Mouse (Mus musculus) gastrocnemius, adult 2 months (tissue): ENCODE results near the gene Zbp1. TPM values are rescaled to one million over a fixed set of nuclear protein-coding genes. Genes with fewer than 3 reads are reported as not detected.

Experiments used
- DNase-seq: peaks from one replicate; pipeline ENCODE4 v3.0.0; 2022
- H3K27ac ChIP-seq: fragments of 200-600 bp; 2 replicates; pipeline ENCODE4 v1.8.1; 2022; ENCODE audit warnings: mild to moderate bottlenecking
- H3K4me3 ChIP-seq: fragments of 200-600 bp; 2 replicates; pipeline ENCODE4 v1.8.1; 2022; ENCODE audit warnings: mild to moderate bottlenecking, moderate library complexity
- CTCF ChIP-seq: fragments of 200-600 bp; IDR thresholded peaks from 2 replicates; pipeline ENCODE4 v1.8.1; 2022; ENCODE audit warnings: antibody characterized with exemption, mild to moderate bottlenecking, moderate library complexity
- intact Hi-C: fragments of 180-260 bp; cut with DNase I; formaldehyde crosslinking; loops from one replicate; pipeline ENCODE4 v1.15.1; 2025
- total RNA-seq, 2 experiments: library from RNA; stranded (reverse); gene quantifications; 2 replicates each; pipeline ENCODE4 v1.2.3; 2021

Gene Zbp1
- total RNA-seq, 2 experiments from 2014 or later = not detected

DNA sequence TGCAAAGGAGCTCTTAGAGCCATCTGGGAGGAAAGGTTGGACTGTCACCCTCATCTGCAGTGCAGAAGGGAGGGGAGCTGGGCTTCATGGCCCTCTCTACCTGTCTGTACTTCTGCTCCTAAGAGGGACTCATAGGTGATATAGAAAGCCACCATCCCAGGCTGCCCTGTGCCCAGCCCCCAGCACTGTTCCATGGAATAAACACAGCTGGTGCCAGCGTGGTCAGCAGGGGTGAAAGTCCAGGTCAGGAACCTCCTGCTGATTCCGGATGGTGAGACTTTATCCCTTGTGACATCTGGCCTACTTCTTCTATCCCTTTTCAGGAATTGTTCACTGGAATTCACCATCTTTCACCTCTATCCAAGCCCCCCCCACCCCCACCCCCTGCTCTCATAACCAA lies 48.6 kb downstream of the Zbp1 start:
- no peak for DNase-seq
- intact Hi-C loops = no loop called here
- no peak overlapping the region for H3K4me3 ChIP-seq
- no peak for TF ChIP-seq CTCF
- H3K27ac ChIP-seq = no peak overlapping the region

DNA sequence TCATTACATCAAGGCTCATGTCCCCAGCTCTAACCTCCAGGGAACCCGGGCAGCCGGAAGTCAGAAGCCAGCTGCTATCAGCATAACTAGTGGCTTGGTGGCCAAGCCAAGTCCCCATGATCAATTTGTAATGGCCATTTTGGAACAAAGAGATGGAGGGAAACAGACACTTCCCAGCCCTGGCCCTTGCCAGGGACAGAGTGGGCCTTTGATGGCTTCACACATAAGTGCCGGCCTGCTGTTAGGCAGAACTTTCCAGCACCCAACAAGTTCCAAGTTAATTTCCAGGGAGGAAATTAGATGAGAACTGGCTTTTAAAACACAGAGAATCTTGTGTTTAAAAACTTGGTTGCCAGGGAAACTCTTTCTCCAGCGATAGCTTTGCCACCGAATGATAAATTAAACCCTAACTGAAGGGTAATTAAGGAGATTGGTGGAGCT lies 50.3 kb downstream of the Zbp1 start:
- Histone ChIP-seq H3K27ac (no peak overlapping the region), H3K4me3 (no peak overlapping the region)
- intact Hi-C loops = no loop called here
- no peak for DNase-seq
- no peak for TF ChIP-seq CTCF

DNA sequence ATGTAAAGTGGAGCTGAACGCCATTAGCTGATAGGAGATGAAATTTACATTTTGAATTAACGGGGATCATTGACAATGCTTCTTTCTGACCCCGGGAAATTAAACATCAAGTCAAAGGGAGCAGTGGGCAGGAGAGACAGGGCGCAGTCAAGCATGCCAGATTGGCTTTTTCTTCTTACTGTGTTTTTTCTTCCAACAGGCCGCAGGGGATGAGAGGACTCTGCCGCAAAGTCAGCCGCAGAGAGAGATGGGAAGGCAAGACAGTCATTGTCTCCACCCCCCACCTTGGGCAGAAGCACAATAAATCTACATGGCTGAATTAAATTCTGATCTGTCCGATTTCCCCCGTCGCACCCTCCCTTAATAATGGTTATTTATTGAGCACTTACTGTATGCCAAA lies 53.4 kb downstream of the Zbp1 start:
- no peak for DNase-seq

DNA sequence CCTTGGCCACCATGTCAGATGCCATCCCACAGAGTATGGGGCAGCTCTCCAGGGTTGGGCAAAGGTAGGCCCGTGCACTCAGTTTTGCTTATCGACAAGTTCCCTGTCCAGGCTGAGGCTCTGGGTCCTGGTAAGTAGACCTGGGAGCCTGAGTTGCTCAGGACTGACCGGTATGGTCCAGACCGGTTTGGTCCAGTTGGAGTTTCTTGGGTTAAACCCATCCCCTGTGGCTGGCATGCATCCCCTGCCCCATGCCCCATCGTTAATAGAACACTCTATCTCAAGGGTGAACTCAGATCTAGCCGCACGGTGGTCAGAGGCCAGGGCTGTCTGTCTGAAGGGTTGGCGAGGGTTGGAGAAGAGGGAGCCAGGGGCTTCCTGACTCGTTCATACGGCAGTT lies 53.8 kb downstream of the Zbp1 start:
- no peak for DNase-seq
- intact Hi-C loops = loop anchor here (2.0 kb wide), 1 partner anchor 20 kb away; no protein-coding TSS in a partner anchor
- TF ChIP-seq CTCF = no peak
- H3K4me3 ChIP-seq = no peak overlapping the region
- H3K27ac ChIP-seq = no peak overlapping the region

More for the DNA sequence above, 53.4 kb downstream of the Zbp1 start:
- Histone ChIP-seq H3K4me3 (no peak overlapping the region), H3K27ac (no peak overlapping the region)
- no peak for TF ChIP-seq CTCF
- intact Hi-C loops = loop anchor here (2.0 kb wide), 1 partner anchor 19 kb away; no protein-coding TSS in a partner anchor

DNA sequence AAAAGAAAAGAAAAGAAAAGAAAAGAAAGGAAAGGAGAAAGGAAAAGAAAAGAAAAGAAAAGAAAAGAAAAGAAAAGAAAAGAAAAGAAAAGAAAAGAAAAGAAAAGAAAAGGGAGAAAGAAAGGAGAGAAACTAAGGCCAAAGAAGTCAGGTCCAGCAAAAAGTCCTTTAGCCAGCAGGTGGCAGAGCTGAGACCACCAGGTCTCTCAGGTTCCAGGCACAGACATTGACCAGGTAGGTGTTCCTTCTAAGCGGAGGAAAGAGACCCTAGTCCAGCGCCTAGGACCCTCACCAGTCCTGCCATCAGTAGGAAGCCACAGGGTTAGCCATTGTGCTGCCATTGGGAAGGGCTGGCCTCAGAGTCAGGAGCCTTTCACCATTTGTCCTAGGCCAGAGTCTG lies 54.4 kb downstream of the Zbp1 start:
- TF ChIP-seq CTCF = peak; percentile 71
- no peak for DNase-seq
- Histone ChIP-seq H3K27ac (no peak overlapping the region), H3K4me3 (no peak overlapping the region)
- intact Hi-C loops = loop anchor here (2.0 kb wide), 1 partner anchor 20 kb away; no protein-coding TSS in a partner anchor

DNA sequence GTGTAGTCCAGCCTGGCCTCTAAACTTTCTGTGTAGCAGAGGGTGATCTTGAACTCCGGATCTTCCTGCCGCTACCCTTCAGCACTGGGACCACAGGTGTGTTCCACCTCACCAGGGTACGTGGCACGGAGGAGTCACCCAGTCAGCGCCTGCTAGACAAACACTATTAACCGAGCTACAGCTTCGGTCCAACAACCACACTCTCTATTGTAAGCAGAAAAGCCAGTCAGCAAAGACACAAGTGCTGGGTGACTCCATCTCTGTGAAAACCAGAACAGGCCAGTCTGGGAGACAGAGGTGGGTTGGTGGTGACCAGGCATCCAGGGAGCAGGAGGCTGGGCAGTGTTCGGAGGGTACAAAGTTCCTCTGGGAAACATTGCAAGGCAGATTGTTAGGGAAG lies 55.3 kb downstream of the Zbp1 start:
- no peak for DNase-seq

GRCm38 (mm10) chr2:173159354-173160311 lies 59.1 kb downstream of the Zbp1 start:
- Histone ChIP-seq H3K27ac (peak overlapping the region; percentile 1; the same call in 1 of the 2 replicates), H3K4me3 (0 out of 2 replicates have a peak overlapping the region, but pooled peaks have one; percentile 25)
- DNase-seq = peak; percentile 67
- intact Hi-C loops = no loop called here
- TF ChIP-seq CTCF = peak; percentile 93

More for the DNA sequence above, 55.3 kb downstream of the Zbp1 start:
- no peak overlapping the region for H3K4me3 ChIP-seq
- H3K27ac ChIP-seq = no peak overlapping the region
- TF ChIP-seq CTCF = no peak
- intact Hi-C loops = no loop called here

DNA sequence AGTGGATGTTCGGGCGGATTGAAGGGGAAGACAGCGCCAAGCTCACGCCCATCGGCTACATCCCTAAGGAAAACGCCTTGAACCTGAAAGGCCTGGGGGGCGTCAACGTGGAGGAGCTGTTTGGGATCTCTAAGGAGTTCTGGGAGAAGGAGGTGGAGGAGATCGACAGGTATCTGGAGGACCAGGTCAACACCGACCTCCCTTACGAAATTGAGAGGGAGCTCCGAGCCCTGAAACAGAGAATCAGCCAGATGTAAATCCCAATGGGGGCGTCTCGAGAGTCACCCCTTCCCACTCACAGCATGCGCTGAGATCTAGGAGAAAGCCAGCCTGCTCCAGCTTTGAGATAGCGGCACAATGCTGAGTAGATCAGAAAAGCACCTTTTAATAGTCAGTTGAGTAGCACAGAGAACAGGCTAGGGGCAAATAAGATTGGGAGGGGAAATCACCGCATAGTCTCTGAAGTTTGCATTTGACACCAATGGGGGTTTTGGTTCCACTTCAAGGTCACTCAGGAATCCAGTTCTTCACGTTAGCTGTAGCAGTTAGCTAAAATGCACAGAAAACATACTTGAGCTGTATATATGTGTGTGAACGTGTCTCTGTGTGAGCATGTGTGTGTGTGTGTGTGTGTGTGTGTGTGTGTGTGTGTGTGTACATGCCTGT lies 60.2 kb downstream of the Zbp1 start:
- no peak for TF ChIP-seq CTCF
- intact Hi-C loops = no loop called here
- Histone ChIP-seq H3K27ac (no peak overlapping the region), H3K4me3 (no peak overlapping the region)
- peak; percentile 15 for DNase-seq

DNA sequence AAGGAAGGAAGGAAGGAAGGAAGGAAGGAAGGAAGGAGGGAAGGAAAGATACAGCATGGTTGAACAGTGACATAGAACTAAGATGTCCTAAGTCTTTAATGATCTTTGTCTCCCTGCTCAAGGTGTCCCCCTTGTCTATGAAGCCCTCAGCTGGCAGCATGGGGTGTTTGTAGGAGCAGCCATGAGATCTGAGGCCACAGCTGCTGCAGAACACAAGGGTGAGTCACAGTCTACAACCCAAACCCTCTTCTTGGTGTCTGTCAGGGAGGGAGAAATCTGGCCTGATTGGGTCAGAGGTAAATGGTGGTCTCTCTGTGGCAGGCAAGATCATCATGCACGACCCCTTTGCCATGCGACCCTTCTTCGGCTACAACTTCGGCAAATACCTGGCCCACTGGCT lies 60.9 kb downstream of the Zbp1 start:
- Histone ChIP-seq H3K27ac (no peak overlapping the region), H3K4me3 (no peak overlapping the region)
- DNase-seq = no peak
- intact Hi-C loops = no loop called here
- no peak for TF ChIP-seq CTCF

DNA sequence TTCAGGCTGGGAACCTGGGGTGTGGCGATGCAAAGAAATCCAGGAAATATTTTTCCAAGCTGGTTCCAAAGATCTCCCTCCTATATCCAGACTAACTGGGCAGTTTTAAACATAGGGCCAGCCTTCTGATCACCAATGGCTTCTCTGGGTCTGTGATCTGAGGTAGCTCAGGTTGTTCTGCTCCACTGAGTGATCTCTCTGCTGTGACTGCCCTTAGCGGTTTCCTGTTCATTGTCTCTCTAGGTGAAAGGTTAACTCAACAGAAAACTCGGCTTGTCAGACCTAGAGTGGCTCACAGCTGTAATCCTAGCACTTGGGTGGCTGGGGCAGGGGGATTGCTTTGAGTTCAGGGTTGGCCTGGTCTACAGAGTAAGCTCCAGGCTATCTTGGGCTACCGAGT lies 61.3 kb downstream of the Zbp1 start:
- TF ChIP-seq CTCF = no peak
- Histone ChIP-seq H3K27ac (no peak overlapping the region), H3K4me3 (no peak overlapping the region)
- intact Hi-C loops = no loop called here
- no peak for DNase-seq

GRCm38 (mm10) chr2:173156923-173157322 lies 61.8 kb downstream of the Zbp1 start:
- Histone ChIP-seq H3K27ac (no peak overlapping the region), H3K4me3 (no peak overlapping the region)
- intact Hi-C loops = no loop called here
- peak; percentile 3 for DNase-seq
- TF ChIP-seq CTCF = no peak

Other genes with a start within 250 kb of the Zbp1 start
- not detected for gene Spo11, start 241.2 kb downstream of the Zbp1 start, total RNA-seq
- 10 to 100 TPM; 12.4 to 14.4 TPM for gene Rae1, start 218.8 kb downstream of the Zbp1 start, total RNA-seq
- gene Rbm38, start 198.4 kb downstream of the Zbp1 start, total RNA-seq = 100 to 1,000 TPM; 181 to 246 TPM
- under 1 TPM in 1 of 2 experiments, not detected in 1; 0.23 TPM for gene Ctcfl, start 99.4 kb downstream of the Zbp1 start, total RNA-seq
- 1 to 10 TPM in 1 of 2 experiments, under 1 TPM in 1; 0.41 to 3.3 TPM for gene Pck1, start 65.9 kb downstream of the Zbp1 start, total RNA-seq
- gene Pmepa1, start 57.6 kb upstream of the Zbp1 start, total RNA-seq = 10 to 100 TPM; 20.0 to 24.4 TPM